Mouse (Mus musculus) spleen, adult 18-20 months (tissue): ENCODE results near the gene Lrig3.

Source experiments
- DNase-seq, 2 experiments: peaks; one replicate each; pipeline ENCODE4 v3.0.0; 2022; ENCODE audit warnings: mixed read lengths in 2 of 2

Lrig3 gene

DNA sequence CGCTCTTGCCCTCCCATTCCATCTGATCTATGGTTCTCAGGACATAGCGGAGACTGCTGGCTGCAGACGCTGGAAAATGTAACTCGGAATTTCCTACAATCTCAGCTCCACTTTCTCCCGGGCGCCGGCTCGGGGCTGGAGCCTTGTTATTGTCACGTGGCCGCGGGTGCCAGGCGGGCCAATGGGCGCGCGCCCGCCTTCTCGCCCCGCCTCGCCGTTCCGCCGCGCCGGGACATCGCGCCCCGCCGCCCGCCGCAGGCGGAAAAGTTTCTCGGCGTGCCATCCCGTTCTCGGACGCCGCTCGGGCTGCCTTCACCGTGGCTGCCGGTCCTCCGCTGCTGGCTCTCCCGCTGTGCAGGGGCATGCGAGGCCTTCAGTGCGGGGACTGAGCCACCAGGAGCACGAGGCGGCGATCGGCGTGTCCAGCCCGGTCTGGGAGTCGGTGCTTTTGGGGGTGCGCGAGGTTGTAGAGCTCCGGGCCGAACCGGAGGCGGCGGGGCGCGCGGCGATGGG, at the start of gene Lrig3:
Gene Lrig3, plus strand, starts transcription at position 201 of the 513 bp plus-strand sequence.
- DNase-seq = peak; percentile 11 to 41

DNA sequence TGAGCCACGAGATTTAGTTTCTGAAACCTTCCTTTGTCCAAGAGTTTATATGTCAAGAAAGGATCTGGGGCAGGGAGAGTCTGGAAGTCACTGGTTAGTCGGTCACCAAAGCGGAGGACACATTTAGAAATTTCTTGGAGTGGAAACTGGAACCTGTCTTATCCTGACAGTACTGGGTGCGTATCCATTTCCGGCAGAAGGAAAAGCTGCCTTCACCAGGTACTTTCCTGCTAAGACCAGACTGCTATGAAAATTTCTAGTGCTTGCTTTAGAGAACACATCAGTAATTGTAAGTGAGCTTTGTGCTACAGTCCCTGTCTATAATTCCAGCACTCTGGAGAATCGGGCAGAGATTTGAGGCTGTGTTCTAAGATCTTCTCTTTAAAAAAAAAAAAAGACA, 49.2 kb upstream of the Lrig3 start:
- DNase-seq = no peak

GRCm38 (mm10) chr10:125917436-125917871, 48.5 kb upstream of the Lrig3 start:
- no peak for DNase-seq

GRCm38 (mm10) chr10:125918994-125919393, 47.0 kb upstream of the Lrig3 start:
- DNase-seq = no peak

DNA sequence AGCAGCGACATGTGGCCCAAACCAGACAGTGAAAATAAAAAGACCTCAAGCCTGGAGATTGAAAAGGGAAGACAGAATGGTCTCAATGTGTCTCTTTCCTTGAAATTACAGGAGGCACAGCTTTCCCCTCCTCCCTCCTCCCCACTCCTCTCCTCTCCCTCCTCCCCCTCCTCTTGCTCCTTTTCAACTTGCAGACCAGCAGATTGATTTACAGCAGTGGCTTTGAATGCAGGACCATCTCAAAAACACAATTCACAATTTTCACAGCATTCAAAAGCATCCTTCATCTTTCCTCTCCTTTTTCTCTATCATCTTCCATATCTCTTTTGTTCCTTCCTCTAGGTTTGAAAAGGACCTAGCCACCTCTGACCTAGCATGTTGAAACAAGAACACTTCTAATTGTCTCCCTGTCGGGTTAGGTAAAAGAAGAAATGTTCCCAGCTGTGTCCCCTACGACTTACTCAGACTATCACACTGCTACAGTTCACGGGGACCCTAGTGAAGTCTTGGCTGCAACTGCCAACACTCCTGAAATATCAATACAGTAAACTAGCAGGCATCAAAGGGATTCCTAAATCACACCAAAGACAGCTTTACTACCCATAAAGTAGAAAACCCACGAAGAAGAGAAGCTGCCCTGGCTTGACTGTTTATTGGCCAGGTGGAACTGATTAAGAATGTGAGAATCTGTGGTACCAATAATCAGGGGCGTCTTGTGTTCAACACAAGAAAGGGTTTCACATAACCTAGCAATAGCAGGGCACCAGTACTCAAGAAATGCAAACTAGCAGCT, 44.1 kb upstream of the Lrig3 start:
- no peak for DNase-seq

DNA sequence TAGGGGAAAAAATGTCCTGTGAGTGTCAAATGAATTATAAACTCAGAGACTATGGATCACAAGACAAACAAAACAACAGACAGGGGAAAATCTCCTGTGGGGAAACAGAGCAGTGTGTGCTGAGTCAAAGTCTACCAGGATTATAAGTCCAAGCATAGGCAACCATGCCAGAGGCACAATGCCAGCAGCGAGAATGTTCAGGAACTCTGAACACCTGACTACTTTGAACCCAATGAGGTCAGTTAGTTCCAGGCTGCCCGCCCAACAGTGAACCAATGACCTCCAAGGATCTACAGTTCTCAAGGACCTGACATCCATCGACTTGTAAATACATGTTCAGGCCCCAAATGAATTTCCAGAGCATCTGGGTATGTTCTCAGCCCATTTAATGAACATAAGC, 36.0 kb upstream of the Lrig3 start:
- DNase-seq = no peak

DNA sequence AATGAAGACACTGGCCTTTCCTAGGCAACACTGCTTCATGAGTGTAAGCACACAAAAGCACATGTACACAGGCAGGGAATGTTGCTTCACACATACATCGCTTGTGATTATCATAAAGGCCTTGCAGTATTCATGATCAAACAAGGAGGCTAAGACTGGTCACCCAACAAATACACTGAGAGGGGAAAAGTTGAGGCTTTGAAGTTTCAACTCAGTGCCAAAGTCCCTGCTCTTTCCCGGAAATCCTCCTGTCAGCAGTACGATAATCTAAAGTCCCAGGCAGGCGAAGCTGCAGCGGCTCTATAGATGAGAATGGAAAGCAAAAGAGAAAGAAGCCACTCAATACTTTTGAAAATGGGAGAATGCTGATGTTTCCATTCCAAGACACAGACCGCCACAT, 32.6 kb upstream of the Lrig3 start:
- no peak for DNase-seq

DNA sequence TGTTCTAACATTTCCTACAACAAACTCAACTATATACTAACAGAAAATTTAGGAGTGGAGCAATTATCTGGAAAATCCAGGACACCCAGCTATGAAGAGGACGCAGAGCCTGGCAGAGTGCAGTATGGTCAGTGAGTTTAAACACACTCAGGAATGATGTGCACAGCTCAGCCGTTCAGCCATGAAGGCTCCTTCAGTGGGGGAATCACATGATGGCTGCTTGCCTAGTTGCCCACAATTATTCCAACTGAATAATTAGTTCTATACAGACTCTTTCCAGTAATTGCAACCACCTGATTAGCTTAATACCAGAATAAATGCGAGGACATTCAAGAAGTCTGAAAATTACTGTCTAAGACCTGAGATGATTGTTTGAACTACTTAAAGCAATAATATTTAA, 31.9 kb upstream of the Lrig3 start:
- DNase-seq = no peak

DNA sequence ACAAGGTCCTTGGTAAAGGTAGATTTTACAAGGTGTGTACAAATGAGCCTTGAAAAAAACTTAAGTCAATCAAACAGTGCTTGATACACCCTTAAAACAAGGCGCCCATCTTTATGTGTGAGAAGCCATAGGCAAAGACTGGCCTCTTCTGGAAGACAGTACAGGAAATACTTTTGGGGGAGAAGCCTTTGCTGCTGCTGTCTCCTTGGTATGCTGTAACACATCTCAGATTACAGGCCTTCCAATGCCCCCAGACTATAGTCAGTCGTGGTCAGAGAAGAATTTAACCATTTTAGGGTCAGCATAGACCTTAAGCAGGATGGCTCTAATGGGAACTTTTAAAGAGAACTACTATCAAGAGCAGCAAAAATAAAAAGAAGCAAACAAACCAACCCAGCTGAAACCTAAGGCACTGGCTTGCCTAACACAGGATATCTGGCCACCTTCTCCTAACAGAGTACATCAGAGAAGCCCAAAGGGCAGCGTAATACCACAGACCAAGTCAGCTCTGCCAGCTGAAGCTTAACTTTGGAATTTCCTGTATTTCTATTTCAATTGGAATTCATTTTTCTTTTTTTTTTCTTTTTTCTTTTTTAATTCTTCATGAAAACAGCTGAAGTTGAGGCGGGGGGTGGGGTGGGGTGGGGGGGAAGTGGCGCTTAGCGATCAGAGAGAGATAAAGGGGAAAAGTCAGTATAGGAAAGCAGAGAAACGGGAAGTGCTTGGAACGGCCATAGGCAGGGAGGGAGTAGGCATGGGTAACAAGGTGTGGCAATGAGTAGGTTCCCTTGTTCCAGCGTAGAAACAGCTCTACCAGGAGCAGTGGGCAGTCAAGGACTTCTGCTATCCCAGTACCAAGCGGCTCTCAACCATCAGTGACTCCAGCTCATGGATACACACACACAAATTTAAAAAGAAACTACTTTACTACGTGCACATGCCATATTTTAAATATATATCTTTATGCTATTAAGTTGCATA, 28.2 kb upstream of the Lrig3 start:
- no peak for DNase-seq

GRCm38 (mm10) chr10:125938528-125939402, 27.2 kb upstream of the Lrig3 start:
- DNase-seq = no peak

DNA sequence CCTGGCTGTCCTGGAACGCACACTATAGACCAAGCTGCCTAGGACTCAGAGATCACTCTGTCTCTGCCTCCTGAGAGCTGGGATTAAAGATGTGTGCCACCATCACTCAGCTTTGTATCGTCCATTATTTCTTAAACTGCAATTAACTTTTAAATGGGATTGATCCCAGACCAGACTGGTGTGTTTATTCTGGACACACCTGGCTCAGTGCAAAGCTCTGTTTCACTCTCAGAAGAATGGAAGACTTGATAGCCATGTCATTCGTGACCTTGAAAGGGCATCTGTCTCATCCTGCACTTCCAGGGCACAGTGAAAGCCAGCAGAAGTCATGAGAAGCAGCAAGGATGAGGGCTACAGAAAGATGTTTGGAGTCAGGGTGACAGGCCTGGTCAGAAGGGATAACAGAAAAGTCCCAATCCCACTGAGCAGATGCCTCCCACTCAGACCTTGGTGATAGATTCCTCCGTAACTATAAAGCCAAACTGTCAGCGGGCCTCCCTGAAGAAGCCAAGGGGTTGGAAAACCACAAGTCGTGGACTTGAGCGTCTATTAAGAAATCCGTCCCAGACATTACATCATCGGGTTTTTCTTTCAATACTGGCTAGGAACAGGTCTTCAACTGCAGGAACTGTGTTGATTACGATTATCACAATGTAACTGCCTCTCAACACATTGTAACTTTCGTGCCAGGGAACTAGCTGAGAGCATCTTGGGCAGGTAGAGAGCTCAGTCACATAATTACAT, 25.5 kb upstream of the Lrig3 start:
- DNase-seq = no peak

DNA sequence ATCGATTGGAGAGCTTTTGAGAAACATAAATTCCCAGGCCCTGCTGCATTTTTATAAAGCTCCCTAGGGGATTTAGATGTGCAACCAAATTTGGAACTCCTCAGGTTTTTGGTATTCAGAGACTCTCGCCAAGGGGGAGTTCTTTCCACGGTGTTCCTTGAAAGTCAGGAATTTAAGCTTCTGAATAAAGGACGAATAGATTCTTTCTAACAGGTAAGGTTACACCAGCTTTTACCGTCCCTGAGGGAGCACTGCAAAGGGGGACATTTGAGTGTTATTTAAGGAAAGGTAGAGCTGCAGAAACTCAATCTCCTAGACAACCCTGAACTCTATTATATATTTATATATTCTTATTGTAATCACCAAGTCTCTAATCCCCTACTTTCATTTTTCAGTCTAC, 22.9 kb upstream of the Lrig3 start:
- DNase-seq = no peak

DNA sequence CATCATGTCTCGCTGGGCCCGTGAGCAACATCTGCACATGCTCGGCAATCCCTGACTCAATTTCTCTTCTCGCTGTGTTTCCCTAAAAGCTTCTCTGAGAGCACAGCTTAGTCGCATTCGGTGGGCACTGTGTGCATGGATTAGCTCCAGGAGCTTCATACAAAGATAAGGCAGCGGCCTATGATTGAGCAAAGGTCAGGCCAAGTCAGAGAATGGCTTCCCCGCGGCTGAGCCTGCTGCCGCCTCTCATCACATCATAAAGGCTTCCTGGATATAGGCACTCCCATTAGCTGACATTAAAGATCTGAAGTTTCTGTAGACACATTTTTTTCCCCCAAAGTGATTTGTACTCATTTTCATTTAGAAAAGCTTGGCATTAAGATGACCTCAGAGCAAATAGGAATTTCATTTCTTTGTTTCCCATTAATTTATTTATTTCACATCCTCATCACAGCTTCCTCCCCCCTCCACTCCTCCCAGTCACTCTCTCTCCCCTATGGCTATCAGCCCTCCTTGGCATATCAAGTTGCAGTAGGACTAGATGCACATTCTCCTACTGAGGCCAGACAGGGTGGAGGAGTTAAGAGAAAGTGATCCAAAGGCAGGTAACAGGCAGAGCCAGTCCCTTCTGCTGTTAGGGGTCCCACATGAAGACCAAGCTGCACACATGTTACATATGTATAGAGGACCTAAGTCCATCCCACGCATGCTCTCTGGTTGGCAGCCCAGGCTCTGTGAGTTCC, 21.0 kb upstream of the Lrig3 start:
- DNase-seq = no peak

DNA sequence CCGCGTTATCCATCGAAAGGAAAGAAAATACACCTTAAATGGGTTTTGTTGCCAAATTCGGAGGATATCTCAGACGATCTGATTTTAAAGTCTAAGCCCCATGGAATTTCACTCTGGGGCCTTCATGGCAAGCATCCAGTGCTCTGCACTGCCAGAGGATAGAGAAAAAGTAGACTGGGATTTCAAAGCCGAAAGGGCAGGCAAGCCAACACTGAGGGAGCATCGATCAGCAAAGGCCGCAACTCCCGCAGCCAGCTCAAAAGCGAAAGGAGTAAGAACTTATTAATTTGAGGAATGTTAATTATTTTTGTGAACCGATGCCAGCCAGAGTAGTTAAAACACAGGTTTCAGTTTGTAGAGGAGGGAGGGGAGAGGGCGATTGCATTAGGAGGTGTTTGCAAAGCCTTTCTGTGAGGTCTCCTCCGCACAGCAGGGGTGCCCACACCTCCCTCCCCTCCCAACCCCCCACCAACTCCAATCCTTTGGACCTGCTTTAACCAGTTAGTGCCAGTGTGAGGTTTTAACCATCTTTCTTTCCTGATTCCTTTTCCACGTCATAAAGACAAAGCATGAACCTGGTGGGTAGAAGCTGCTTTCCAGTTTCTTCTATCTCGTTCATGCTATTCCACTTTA, 17.0 kb upstream of the Lrig3 start:
- DNase-seq = no peak

DNA sequence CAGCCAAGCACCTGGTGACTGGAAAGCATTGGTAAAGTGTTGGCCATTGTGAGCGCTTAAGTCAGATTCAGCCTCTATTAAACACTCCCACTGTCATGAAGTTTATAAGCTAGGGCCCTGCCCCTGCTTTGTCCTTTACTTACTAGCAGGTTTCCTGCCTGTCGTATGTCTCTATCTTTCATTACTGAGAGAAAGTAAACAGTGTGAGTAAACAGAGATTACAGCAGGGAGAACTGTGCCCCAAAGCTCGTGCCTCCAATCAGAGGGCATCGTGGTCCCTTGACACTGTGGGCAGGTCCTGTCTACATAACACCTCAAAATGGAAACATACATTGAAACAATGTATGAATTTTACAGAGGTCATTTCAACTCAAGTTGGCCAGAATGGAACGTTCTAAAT, 14.3 kb upstream of the Lrig3 start:
- DNase-seq = no peak

GRCm38 (mm10) chr10:125954343-125954742, 11.6 kb upstream of the Lrig3 start:
- DNase-seq = no peak

- DNase-seq = no peak
Observed at GRCm38 (mm10) chr10:125954747-125955530, 11.0 kb upstream of the Lrig3 start.

- no peak for DNase-seq
Observed at GRCm38 (mm10) chr10:125961411-125962107, 4.4 kb upstream of the Lrig3 start.

GRCm38 (mm10) chr10:125964709-125965108, 1.3 kb upstream of the Lrig3 start:
- DNase-seq = no peak
